Mouse (Mus musculus): ENCODE measurements around the gene Apc2.

Gene Apc2

DNA sequence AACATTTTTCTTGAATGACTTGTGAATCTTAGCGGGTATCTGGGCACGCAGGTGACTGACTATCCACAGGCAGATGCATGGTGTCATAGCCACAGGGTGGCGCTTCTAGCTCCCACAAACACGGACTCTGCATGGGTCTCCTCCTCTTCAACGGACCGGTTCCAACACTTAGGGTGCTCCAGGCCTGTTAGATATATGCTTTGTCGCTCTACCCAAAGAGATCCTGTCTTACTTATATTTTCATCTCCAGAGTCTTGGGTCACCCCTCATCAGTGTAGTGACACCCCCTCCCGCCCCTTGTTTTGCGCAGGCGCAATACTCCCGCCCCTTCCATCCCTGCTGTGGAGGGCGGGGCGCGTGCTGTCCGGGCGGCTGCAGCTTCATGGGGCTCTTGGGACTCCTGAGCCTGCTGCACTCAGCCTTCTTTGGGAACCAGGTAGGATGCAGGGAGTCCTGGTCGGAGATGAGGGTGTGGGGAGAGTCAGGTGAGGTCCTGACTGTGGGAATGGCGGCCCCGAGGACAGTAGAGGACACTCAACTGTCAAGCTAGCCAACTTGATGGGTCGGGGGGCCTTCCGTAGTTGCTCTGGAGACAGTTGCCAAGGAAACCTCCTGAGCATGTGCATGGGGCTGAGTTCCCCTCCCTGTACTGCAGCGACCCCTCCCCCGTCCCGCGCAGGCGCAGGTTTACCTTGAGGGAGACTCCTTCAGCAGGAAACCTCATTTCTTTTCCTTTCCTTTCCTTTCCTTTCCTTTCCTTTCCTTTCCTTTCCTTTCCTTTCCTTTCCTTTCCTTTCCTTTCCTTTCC is at the start of gene Apc2:
Apc2 (plus strand) TSS at position 360 of the 808 bp plus-strand sequence.
- in situ Hi-C loops (cut with MboI, MseI), result no loop called here

DNA sequence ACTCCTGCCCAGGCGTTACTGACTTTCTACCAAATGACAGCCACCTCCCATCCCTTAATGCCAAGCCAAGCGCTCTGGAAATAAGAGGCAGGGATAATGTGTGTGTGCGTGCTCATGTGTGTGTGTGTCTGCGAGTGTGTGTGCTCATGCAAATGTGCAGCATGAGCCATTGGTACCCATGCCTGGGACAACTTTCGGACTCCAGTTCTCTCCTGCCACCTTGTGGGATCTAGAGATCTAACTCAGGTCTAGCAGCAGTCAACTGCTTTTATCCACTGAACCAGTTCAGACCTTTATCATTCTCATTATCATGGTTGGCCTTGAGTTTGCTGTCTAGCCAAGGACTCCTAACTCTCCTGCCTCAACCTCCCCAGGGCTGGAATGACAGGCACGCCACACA is 47.9 kb upstream of the Apc2 start:
- in situ Hi-C loops (cut with MboI, MseI), result loop anchor here (10.0 kb wide), 1 partner anchor 263 kb away; the partner anchor contains the start of genes Cnn2 and Tmem259

DNA sequence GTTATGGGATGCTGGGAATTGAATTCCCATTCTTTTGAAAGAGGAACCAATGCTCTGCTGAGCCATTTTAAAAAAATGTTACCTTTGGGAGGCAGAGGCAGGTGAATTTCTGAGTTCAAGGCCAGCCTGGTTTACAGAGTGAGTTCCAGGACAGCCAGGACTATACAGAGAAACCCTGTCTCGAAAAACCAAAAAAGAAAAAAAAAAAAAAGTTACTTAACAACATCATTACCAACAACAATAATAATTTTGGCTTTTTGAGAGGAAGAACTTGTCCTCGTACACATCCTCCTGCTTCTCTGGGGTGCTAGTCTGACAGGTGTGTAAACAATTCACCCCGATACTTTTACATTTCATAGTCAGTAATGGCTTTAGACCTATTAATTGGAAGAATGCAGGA is 47.3 kb upstream of the Apc2 start:
- in situ Hi-C loops (cut with MboI, MseI), result loop anchor here (10.0 kb wide), 1 partner anchor 264 kb away; the partner anchor contains the start of genes Cnn2 and Tmem259

DNA sequence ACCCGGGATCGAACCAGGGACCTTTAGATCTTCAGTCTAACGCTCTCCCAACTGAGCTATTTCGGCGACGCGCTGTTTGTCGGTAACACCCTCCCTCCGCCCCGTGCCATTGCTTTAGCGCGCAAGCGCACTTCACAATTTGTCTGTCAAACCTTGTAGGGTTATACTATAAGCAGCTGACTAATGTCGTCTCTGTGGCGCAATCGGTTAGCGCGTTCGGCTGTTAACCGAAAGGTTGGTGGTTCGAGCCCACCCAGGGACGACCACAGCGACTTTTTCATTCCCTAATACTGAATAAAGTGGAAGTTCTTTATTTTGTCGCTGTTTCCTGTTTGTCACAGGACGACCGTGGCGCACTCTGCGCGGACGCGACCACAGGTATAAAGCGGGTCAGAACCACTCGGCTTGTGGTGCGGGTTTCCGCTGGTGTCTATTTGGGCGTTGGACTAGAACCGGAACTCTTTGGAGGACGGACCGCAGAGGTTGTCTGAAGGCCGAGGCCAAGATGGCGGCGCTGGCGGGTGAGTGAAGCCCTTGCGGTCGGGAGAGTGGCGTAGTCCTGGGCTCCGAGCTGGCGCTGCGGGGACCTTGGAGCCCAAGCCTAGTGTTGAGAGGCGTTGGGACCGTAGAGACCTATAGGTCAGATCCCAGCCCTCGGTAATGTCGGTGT is 46.7 kb upstream of the Apc2 start, which contains the start of gene Ndufs7:
Ndufs7 (plus strand) TSS at position 151 of the 670 bp plus-strand sequence.
- in situ Hi-C loops (cut with MboI, MseI), result loop anchor here (10.0 kb wide), 1 partner anchor 264 kb away; the partner anchor contains the start of genes Cnn2 and Tmem259

DNA sequence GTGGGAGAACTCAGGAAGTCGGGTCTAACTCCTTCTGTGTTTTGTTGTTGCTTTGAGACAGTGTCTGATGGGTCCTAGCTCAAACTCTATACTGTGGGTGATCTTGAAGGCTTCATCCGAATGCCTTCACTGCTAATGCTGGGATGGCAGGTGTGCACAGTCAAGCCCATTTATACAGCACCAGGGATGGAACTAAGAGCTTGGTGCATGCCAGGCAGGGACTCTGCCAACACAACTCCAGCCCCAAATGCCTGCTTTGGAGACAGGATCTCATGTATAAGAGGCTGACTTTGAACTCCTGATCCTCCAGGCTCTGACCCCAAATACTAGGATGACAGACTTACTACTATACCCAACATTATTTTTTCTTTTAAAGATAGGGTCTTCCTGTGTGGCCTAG is 45.7 kb upstream of the Apc2 start:
- in situ Hi-C loops (cut with MboI, MseI), result no loop called here

DNA sequence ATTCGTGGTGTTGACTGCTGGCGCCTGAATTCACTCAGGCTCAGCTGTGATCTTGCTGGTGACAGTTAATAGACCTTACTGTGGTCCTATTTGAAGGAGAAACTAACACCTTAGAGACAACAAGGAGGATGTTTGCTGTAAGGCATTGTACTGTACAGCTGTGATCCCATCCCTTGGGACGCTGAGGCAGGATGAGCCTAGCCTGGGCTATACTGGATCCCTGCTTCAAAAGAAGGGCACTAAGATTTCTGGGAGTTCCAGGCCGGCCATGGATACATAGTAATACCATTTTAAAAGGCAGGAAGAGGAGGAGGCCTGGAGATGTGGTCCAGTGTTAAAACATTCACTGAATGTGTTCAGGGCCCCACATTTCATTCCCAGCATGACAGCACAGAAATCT is 45.2 kb upstream of the Apc2 start:
- in situ Hi-C loops (cut with MboI, MseI), result no loop called here

DNA sequence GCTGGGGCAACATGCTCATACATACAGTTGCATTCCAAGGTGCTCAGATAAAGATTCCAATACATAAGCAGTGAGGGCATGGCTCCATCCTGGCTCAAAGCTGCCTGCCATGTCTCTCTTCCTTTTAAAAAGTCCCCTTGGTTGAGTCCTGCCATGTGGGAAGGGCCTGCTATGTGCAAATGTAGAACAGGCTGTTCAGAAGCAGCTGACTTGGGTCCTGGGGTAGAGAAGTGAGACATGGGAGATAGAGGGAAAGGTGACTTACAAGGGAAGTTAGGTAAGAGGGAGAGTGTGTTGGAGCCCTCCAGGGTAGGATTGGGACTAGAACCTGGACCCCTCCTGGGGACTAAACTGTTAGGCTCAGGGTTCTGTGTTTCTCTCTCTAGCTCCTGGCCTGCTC is 43.8 kb upstream of the Apc2 start:
- in situ Hi-C loops (cut with MboI, MseI), result no loop called here

DNA sequence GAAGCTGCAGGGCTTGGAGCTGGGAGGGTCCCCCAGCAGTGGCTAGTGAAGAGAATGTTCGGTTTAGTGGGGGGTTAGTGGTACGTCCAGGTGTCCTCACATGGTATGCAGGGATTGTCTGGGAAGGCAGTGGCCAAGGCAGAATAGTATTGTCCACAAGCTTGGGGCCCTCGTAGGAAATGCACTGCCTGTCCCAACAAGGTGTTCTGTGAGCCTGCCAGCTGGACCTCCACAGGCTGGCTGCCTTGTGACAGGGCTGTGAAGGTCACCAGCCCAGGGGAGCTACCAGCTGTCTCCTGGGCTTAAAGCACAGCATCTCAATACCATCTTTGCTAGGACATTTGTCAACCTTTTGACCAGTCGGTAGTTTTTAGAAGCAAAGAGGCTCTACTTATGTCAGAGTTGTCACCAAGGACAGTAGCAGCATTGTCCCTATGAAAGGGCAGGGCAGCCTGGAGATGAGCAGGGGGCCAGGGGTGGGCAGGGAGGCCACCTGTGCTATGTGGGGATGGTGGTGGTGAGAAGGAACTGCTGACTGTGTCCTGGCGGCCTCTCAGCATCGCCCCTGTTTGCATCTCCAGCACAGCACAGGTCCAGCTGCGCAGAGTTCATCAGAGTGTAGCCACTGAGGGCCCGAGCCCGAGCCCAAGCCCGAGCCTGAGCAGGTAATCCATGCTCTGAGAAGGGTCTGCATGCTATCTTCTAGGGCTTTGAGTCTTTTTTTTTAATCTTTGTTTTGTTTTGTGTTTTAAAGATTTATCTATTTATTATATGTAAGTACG is 43.1 kb upstream of the Apc2 start:
- in situ Hi-C loops (cut with MboI, MseI), result no loop called here

DNA sequence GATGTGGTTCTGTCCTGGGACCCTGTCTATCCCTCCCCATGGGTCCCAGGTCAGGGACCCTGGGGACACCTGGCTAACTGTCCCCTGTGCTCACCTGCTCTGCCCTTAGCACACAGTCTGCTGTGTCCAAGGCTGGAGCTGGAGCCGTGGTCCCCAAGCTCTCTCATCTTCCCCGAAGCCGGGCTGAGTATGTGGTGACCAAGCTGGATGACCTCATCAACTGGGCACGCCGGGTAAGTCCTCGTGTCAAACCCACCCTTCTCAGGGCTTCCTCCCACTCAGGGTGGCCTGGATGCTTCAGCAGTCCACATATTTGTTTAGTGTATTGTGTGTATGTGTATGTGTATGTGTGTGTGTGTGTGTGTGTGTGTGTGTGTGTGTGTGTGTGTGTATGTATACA is 42.2 kb upstream of the Apc2 start:
- in situ Hi-C loops (cut with MboI, MseI), result no loop called here

DNA sequence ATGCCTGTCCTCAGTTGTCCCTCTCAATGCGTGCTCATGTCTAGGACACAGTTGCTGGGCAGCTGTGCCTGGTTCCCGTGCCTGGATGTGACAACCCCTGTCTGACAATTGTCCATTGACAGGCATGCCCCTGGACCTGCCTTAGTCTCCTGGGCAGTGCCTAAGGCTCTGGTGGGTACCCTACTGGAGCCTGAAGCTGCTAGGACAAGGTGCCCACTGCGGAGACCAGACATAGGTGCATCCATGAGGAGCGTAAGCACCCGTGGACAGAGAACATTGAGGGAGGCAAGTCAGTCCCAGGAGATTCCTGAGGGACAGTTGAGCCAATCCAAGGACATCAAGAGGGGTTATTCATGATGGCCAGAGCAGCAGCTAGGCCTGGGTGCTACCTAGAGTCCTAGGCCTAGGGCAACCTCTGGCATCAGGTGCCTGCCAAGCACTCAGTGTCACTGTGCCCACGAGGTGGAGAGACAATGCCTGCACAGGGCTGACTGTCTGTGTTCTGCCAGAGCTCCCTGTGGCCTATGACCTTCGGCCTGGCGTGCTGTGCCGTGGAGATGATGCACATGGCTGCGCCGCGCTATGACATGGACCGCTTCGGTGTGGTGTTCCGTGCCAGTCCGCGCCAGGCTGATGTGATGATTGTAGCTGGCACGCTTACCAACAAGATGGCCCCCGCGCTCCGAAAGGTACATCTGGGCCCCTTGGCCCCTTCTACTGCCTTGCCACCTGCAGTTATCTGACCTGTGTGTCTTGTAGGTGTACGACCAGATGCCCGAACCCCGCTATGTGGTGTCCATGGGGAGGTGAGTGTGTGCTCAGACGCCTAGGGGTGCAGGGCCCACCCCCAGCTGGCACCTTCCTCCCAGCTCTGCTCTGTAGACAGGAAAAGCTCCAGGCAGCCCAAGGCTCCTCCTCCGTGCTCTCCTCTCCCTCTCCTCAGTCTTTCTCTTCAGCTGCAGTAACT is 41.2 kb upstream of the Apc2 start:
- in situ Hi-C loops (cut with MboI, MseI), result no loop called here

DNA sequence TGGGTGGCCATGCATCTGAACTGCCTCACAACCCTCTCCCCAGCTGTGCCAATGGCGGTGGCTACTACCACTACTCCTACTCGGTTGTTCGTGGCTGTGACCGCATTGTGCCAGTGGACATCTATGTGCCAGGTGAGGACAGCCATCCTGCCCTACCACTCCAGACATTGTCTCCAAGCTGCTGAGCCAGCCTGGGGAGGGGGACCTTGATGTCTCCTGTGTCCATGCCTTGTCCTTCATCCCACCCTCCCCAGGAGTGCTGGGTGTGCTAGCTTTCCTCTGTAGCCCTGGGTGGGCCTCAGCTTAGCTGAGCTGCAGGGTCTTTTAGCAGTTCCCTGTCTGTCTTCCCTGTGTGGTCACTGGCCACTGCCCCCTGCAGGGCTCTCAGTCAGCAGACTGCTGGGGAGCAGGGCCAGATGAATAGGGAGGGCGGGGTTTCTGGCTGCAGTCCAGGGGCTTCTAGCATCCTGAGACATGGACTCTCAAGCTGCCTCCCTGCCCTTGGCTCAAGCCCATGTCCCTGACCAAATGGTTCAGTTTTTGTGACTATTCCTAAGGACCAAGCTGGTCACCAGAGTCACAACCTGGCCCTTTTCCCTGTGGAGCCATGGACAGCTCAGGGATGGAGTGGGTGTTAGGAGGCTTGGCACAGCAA is 39.8 kb upstream of the Apc2 start:
- in situ Hi-C loops (cut with MboI, MseI), result no loop called here

DNA sequence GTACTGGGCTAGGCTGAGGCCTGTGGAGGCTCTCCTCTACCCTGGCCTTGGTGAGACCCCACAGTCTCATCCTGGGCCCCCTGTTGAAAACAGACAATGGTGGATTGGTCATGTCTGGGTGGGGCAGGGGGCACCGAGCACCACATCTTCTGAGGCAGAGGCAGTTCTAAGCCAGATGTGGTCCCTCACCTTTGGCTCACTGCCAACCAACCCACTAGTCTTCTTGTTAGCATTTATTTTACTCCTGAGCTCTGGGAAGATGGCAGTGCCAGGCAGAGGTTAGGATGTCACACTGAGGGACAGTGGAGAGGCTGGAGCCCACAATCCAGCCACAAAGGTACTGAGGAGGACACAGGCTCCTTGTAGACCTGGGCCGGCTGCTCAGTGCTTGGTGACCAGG is 37.8 kb upstream of the Apc2 start:
- in situ Hi-C loops (cut with MboI, MseI), result no loop called here

DNA sequence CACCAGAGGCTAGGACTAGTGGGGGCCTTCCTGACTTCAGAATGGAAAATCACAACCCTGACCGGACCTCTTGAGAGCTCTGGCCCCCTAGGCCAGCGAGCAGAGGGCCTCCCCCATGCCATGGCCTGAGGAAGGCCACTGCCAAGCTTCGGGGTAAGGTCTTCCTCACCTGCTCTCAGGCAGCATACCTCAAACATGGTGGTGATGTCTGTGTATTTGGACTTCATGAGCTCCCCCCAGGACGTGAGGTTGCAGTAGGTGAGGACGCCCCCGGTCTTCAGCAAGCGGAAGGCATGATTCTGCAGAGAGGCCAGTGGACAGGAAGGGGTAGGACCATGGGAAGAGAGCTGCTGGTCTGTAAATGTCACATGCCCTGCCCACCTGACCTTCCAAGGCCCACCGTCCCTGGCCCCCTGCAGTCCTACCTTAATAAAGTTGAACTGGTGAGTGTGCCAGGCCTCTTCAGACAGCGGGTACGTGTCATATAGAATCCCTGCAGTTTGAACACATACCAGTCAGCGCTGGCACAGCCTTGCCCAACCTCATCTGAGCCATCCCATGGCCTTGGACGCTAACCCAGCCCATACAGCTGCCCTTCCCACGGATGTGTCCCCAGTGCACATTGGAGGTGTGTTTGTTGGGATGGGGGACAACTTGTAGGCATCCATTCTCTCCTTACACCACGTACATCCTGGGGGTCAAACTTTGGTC is 36.9 kb upstream of the Apc2 start:
- in situ Hi-C loops (cut with MboI, MseI), result no loop called here

DNA sequence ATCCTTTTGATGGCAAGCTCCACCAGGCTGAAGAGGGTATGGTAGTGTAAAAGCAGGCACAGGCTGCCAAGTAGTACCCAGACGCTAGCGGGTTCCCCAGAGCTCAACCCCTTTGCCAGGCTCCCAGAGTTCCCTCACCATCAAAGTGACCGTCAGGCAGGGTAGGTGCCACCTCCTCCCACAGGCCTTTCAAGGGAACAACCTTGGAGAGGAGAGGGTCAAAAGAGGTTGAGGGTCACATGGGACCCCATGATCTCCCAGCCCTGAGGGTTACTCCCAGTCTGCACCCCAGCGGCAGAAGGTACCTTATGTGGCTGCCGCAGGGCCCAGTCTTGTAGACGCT is 36.3 kb upstream of the Apc2 start:
- in situ Hi-C loops (cut with MboI, MseI), result no loop called here

DNA sequence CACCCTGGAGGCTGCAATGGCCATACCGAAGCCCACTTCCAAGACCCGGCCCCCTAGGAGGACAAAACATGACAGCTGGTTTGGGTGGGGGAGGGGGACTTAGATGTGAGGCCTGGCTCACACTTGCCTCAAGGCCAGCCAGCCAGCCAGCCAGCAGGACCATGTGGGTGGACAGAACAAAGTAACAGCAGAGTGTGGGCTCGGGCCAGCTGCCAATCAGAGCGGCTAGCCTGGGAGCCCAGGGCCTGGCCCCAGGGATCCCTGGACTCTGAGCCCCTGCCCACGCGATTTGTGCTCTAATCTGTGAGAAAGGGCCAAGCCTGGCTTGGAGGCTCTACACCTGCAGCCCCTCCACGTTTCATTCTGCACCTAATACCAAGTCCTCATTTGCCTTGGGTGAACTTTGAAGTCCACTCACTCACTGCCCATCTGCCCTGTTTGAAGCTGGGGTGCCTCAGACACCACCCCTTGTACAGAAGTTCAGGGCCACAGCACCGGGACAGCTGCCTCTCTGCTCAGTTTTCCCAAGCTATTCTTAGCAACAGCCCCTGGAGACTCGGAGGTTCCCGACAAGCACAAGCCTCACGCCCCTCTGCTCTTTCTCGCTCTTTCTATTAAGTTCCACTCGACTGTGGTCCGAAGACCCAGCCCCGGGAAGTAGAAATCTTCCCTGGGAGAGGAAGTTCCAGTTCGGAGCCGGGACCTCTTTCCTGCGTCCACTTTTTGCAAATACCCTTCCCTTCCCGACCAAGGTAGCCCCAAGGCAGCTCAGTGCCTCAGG is 35.7 kb upstream of the Apc2 start:
- in situ Hi-C loops (cut with MboI, MseI), result no loop called here

DNA sequence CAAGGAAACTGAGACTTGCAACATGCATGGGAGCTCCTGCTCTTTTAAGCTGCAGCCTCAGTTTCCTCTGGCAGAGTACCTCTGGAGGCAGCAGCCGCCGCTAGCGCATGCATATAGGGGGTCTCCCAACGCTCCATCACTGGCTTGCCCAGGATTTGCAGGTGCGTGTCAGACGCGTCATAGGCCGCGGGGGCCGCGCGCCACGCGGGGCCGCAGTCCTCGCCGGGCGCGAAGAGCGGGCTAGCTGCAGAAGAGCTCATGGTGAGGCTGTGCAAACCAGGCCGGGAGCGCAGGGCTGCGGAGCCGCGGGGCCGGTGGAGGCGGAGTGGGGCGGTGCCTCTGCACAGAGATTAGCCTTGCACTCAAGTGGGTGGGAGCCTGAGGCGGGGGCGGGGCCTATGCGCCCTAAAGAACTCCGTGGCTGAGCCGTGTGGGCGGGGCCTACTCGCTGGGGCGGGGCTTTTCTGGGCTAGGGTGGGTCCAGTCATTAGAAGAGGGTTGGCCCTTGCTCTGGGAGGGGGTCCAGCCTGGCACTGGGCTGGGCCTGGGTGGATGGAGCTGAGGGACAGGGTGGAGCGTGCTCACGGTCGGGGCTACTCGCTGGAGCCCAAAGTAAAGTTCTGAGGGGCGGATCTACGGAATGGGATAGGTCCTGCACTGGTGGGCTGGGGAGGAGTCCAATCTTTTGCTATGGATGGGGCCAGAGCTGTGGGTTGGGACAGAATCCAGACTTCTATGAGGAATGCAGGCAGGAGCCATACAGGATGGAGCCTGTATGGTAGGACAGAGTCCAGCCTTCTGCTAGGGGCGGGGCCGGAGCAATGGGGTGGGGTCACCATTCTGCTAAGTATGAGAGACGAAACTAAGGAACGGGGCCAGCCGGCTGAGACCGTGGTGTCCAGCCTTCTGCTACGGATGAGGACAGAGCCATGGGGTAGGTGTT is 34.9 kb upstream of the Apc2 start, which contains the start of the genes Gamt and Dazap1:
Gamt (minus strand) TSS at position 371 of the 943 bp plus-strand sequence.
Dazap1 (plus strand) TSS at position 845 of the 943 bp plus-strand sequence.
- in situ Hi-C loops (cut with MboI, MseI), result no loop called here

DNA sequence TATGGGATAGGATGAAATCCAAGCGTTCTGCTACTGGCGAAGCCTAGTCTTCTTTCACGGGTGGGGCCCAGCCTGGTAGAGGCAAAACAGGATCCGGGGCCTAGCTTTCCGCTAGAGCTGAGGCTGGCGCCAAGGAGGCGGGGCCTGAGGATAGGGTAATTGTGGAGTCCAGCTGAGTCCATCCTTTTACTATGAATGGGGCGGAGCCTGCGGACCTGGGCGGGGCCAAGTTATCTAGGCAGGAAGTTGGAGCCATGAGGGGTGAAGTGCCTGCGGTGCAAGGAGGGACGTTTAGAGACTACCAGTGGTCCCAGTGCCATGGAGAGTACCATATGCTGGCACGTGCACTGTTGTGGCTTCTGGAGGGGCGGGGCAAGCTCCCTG is 34.2 kb upstream of the Apc2 start:
- in situ Hi-C loops (cut with MboI, MseI), result no loop called here

DNA sequence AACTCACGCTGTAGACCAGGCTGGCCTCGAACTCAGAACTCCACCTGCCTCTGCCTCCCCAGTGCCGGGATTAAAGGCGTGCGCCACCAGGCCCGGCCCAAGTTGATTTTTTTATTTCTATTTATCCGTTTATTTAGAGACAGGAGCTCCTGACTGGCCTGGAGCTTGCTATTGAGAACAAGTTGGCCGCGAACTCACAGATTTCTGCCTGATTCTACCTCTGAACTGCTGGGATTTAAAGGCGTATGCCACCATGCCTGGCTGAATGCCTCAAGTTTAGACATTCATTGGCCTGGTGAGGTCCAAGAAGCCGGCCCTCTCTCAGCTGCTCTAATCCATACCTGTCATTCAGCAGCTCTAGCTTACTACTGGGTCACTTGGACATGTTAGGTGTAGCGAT is 33.6 kb upstream of the Apc2 start:
- in situ Hi-C loops (cut with MboI, MseI), result no loop called here

Data from T-helper 1 cell (primary cell).